Mouse (Mus musculus) liver, postnatal 0 days (tissue): ENCODE measurements at regions not wholly inside any gene's neighbourhood (a gene's known extent, or its start where the extent isn't known, plus 50 kb on each side); places are given as distances from the start of the nearest gene placed in this dataset.
A peak's percentile ranks its signal among the peaks of the same experiment; 100 is the strongest.

Source experiments
- ATAC-seq: fragments of 200-750 bp; cut with Nextera tagmentation; 2 replicates; pipeline ENCODE4 v1.8.0; 2017; ENCODE audit warnings: mild to moderate bottlenecking, moderate library complexity
- DNase-seq: peaks from one replicate; pipeline ENCODE4 v3.0.0-alpha.2; 2016
- H3K27ac ChIP-seq: fragments of 300-500 bp; sonication (generic); 2 replicates; pipeline ENCODE4 v1.5.1; 2014; ENCODE audit warnings: antibody characterized with exemption, moderate library complexity, mild to moderate bottlenecking, low read depth
- H3K27me3 ChIP-seq: fragments of 300-500 bp; sonication (generic); 2 replicates; pipeline ENCODE4 v1.6.1; 2014; ENCODE audit warnings: low read length, control low read depth, mixed read lengths; ENCODE audit not compliant: insufficient read depth
- H3K36me3 ChIP-seq: fragments of 300-500 bp; sonication (generic); replicated peaks from 2 replicates; pipeline ENCODE4 v1.6.1; 2014; ENCODE audit warnings: mild to moderate bottlenecking, control low read depth, low read length, moderate library complexity, mixed read lengths; ENCODE audit not compliant: insufficient read depth
- H3K4me1 ChIP-seq: fragments of 300-500 bp; sonication (generic); 2 replicates; pipeline ENCODE4 v1.6.1; 2014; ENCODE audit warnings: antibody characterized with exemption, mild to moderate bottlenecking, control low read depth; ENCODE audit not compliant: insufficient read depth
- H3K4me2 ChIP-seq: fragments of 300-500 bp; sonication (generic); 2 replicates; pipeline ENCODE4 v1.6.1; 2014; ENCODE audit warnings: low read depth, mild to moderate bottlenecking, low read length, moderate library complexity, mixed read lengths
- H3K4me3 ChIP-seq: fragments of 300-500 bp; sonication (generic); 2 replicates; pipeline ENCODE4 v1.5.1; 2014; ENCODE audit warnings: low read depth, low read length
- H3K9ac ChIP-seq: fragments of 300-500 bp; sonication (generic); replicated peaks from 2 replicates; pipeline ENCODE4 v1.6.1; 2014; ENCODE audit warnings: mild to moderate bottlenecking, moderate library complexity
- H3K9me3 ChIP-seq: fragments of 300-500 bp; sonication (generic); 2 replicates; pipeline ENCODE4 v1.6.1; 2016; ENCODE audit warnings: mild to moderate bottlenecking, control low read depth, low read length, mixed read lengths
- CTCF ChIP-seq: sonication (generic); IDR thresholded peaks from 2 replicates; pipeline ENCODE4 v1.5.1; 2016; ENCODE audit warnings: antibody characterized with exemption, low read depth
- EP300 ChIP-seq: IDR thresholded peaks from 2 replicates; pipeline ENCODE4 v1.6.1; 2016; ENCODE audit warnings: antibody characterized with exemption, low read depth, mild to moderate bottlenecking
- WGBS: fragments of 180-500 bp; shearing (Covaris S2); extraction: QIAGEN DNeasy Blood & Tissue Kit; methylation state at CpG from one replicate; pipeline ENCODE4 v1.1.7; 2014; ENCODE audit not compliant: insufficient replicate concordance; 5-methylcytosine and 5-hydroxymethylcytosine counted together

GRCm38 (mm10) chr3:136611682-136612081, 58.2 kb upstream of the Ppp3ca start:
- no peak overlapping the region for H3K4me2 ChIP-seq
- no peak overlapping the region for H3K4me3 ChIP-seq
- H3K27me3 ChIP-seq, result no peaks in the 10 kb centered on the region
- TF ChIP-seq EP300, result no peak
- no peak for TF ChIP-seq CTCF
- WGBS, result 40% methylated on average over 4 of the region's 4 CpGs
- H3K4me1 ChIP-seq, result no peaks in the 10 kb centered on the region
- no peaks in the 10 kb centered on the region for H3K36me3 ChIP-seq
- H3K9ac ChIP-seq, result no peak overlapping the region
- ATAC-seq, result no peak
- H3K9me3 ChIP-seq, result no peaks in the 10 kb centered on the region
- DNase-seq, result no peak
- H3K27ac ChIP-seq, result no peak overlapping the region

- DNase-seq, result no peak
- Histone ChIP-seq H3K4me3 (no peak overlapping the region), H3K27ac (no peak overlapping the region), H3K27me3 (no peaks in the 10 kb centered on the region), H3K9me3 (no peaks in the 10 kb centered on the region), H3K4me1 (no peaks in the 10 kb centered on the region), H3K36me3 (no peaks in the 10 kb centered on the region), H3K4me2 (no peak overlapping the region), H3K9ac (no peak overlapping the region)
- TF ChIP-seq EP300, result no peak
- TF ChIP-seq CTCF, result no peak
- WGBS, result 61% methylated on average over 5 of the region's 5 CpGs
- no peak for ATAC-seq
Observed at GRCm38 (mm10) chr3:136610556-136610924, 59.4 kb upstream of the Ppp3ca start.

- H3K9me3 ChIP-seq, result no peaks in the 10 kb centered on the region
- DNase-seq (peak; percentile 14), ATAC-seq (no peak)
- no peaks in the 10 kb centered on the region for H3K36me3 ChIP-seq
- WGBS, result 39% methylated on average over 6 of the region's 6 CpGs
- no peaks in the 10 kb centered on the region for H3K4me1 ChIP-seq
- no peak overlapping the region for H3K4me3 ChIP-seq
- H3K9ac ChIP-seq, result no peak overlapping the region
- H3K27ac ChIP-seq, result no peak overlapping the region
- TF ChIP-seq EP300 (no peak), CTCF (no peak)
- H3K4me2 ChIP-seq, result no peak overlapping the region
- no peaks in the 10 kb centered on the region for H3K27me3 ChIP-seq
Observed at GRCm38 (mm10) chr3:136609855-136610555, 59.9 kb upstream of the Ppp3ca start.

GRCm38 (mm10) chr3:136601706-136602105, 68.2 kb upstream of the Ppp3ca start:
- TF ChIP-seq CTCF (no peak), EP300 (no peak)
- Histone ChIP-seq H3K4me2 (no peak overlapping the region), H3K4me1 (no peaks in the 10 kb centered on the region), H3K9me3 (no peaks in the 10 kb centered on the region), H3K36me3 (no peaks in the 10 kb centered on the region), H3K27me3 (no peaks in the 10 kb centered on the region), H3K4me3 (no peak overlapping the region), H3K27ac (no peak overlapping the region), H3K9ac (no peak overlapping the region)
- ATAC-seq (no peak), DNase-seq (no peak)
- 48% methylated on average over 1 of the region's 1 CpGs for WGBS

- Histone ChIP-seq H3K27ac (no peak overlapping the region), H3K4me2 (no peak overlapping the region), H3K9me3 (no peaks in the 10 kb centered on the region), H3K27me3 (no peaks in the 10 kb centered on the region), H3K4me1 (no peaks in the 10 kb centered on the region), H3K9ac (no peak overlapping the region), H3K36me3 (no peaks in the 10 kb centered on the region), H3K4me3 (no peak overlapping the region)
- DNase-seq, result no peak
- WGBS, result 84% methylated on average over 1 of the region's 1 CpGs
- TF ChIP-seq CTCF, result no peak
- TF ChIP-seq EP300, result no peak
- ATAC-seq, result no peak
Observed at GRCm38 (mm10) chr3:136583937-136584336, 86.0 kb upstream of the Ppp3ca start.

GRCm38 (mm10) chr3:136578016-136578415, 91.9 kb upstream of the Ppp3ca start:
- H3K36me3 ChIP-seq, result no peaks in the 10 kb centered on the region
- H3K27me3 ChIP-seq, result no peaks in the 10 kb centered on the region
- H3K4me1 ChIP-seq, result no peaks in the 10 kb centered on the region
- no peak overlapping the region for H3K4me3 ChIP-seq
- H3K9me3 ChIP-seq, result no peaks in the 10 kb centered on the region
- 60% methylated on average over 3 of the region's 3 CpGs for WGBS
- ATAC-seq (no peak), DNase-seq (no peak)
- H3K9ac ChIP-seq, result no peak overlapping the region
- no peak overlapping the region for H3K27ac ChIP-seq
- no peak overlapping the region for H3K4me2 ChIP-seq
- TF ChIP-seq EP300 (no peak), CTCF (no peak)

- DNase-seq (no peak), ATAC-seq (no peak)
- TF ChIP-seq EP300 (no peak), CTCF (no peak)
- H3K27me3 ChIP-seq, result no peaks in the 10 kb centered on the region
- H3K36me3 ChIP-seq, result no peaks in the 10 kb centered on the region
- H3K9me3 ChIP-seq, result no peaks in the 10 kb centered on the region
- no peaks in the 10 kb centered on the region for H3K4me1 ChIP-seq
- no peak overlapping the region for H3K9ac ChIP-seq
- 38% methylated on average over 1 of the region's 1 CpGs for WGBS
- no peak overlapping the region for H3K4me2 ChIP-seq
- H3K27ac ChIP-seq, result no peak overlapping the region
- H3K4me3 ChIP-seq, result no peak overlapping the region
Observed at GRCm38 (mm10) chr3:136570517-136570916, 99.4 kb upstream of the Ppp3ca start.
